Mouse (Mus musculus) embryonic fibroblast, embryonic 13.5 days (primary cell): ENCODE data around the gene Ablim2. TPM values are rescaled to one million over a fixed set of nuclear protein-coding genes. Genes with fewer than 3 reads are reported as not detected.

Source experiments
- H3K27ac ChIP-seq: 2 replicates; pipeline ENCODE4 v1.5.1; 2012; ENCODE audit warnings: low read length, control low read depth, inconsistent platforms; ENCODE audit not compliant: insufficient read depth
- H3K4me1 ChIP-seq: 2 replicates; pipeline ENCODE4 v1.6.1; 2011; ENCODE audit warnings: low read length; ENCODE audit not compliant: control insufficient read depth, insufficient read depth
- H3K4me3 ChIP-seq: 2 replicates; pipeline ENCODE4 v1.5.1; 2011; ENCODE audit warnings: mild to moderate bottlenecking, control low read depth, low read length; ENCODE audit not compliant: insufficient read depth
- CTCF ChIP-seq: IDR thresholded peaks from 2 replicates; pipeline ENCODE4 v1.5.1; 2011; ENCODE audit warnings: mild to moderate bottlenecking, control low read depth, low read length, moderate library complexity, borderline replicate concordance; ENCODE audit not compliant: insufficient read depth
- POLR2A ChIP-seq: IDR thresholded peaks from 2 replicates; pipeline ENCODE4 v1.6.1; 2011; ENCODE audit warnings: low read depth, mild to moderate bottlenecking, control low read depth, low read length, moderate library complexity
- polyA plus RNA-seq: library from polyadenylated mRNA; stranded (reverse); fragments of >200 nt; gene quantifications from 2 replicates; pipeline ENCODE4 v1.2.4, GENCODE M21; 2011; ENCODE audit warnings: low read depth; ENCODE audit not compliant: missing spikeins, insufficient read length

Gene Ablim2
- polyA plus RNA-seq, 1 experiment: not detected

DNA sequence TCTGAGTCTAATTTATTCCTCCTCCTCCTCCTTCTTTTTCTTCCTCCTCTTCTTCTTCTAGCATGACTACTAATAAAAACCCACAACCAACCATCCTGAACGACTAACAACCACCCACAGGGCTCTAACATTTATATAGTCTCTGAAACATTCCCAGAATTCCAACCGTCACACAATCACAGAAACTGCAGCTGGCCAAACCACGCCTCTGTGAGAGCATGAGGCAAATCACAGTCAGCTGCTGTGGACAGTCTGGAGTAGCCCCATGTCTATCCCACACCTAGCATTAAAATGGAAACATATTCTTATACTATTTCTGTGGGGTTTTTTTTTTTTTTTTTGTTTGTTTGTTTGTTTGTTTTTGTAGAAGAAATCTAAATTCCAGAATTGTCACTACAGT, 8.3 kb upstream of the Ablim2 start:
- H3K4me3 ChIP-seq: no peak overlapping the region
- no peak for TF ChIP-seq POLR2A
- no peak for TF ChIP-seq CTCF
- H3K4me1 ChIP-seq: no peaks in the 10 kb centered on the region
- no peak overlapping the region for H3K27ac ChIP-seq

- no peak overlapping the region for H3K4me3 ChIP-seq
- H3K4me1 ChIP-seq: no peaks in the 10 kb centered on the region
- H3K27ac ChIP-seq: no peak overlapping the region
- TF ChIP-seq CTCF (no peak), POLR2A (no peak)
Observed at GRCm38 (mm10) chr5:35750026-35750425, 7.7 kb upstream of the Ablim2 start.

DNA sequence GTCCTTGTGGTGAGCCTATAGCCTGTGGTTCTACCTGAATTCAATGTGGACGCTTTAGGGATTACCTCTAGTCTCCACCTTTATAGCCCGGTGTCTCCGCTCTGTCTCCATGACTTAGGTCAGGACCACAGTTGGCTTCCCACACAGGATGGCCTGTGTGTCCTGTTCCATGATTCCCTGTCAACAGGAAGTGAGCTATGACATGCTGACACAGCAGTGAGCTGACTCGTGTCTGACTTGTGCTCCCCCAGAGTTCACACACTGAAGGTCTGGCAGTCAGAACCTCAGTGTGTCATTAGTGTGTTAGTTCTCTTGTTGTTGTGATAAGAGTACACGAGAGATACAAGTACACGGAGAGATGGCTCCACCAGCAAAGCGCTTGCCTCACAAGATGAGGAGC, 6.7 kb upstream of the Ablim2 start:
- H3K27ac ChIP-seq: no peak overlapping the region
- no peak overlapping the region for H3K4me3 ChIP-seq
- no peaks in the 10 kb centered on the region for H3K4me1 ChIP-seq
- TF ChIP-seq POLR2A (no peak), CTCF (no peak)

- H3K4me3 ChIP-seq: no peak overlapping the region
Observed at GRCm38 (mm10) chr5:35755131-35755733, 2.4 kb upstream of the Ablim2 start.

DNA sequence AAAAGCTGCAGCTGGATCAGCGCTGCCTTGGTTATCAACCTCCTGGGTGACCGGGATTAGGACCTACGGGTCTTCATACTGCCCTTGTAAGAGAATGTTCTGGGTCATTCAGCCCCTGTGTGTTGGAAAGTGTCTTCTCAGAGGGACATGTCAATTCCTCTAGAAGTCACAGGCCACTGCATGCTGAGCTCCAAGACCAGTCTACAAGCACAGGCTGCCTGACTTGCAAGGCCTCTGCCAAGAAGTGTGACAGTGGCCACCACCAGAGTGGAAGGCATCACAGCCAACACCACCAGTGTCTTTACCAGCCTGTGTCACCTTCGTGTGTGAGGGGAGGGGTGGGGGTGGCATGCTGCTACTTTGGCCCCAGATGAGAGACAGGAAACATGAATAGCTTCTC, 1.7 kb upstream of the Ablim2 start:
- H3K4me3 ChIP-seq: no peak overlapping the region
- TF ChIP-seq CTCF: no peak
- no peak for TF ChIP-seq POLR2A

More at GRCm38 (mm10) chr5:35755131-35755733, 2.4 kb upstream of the Ablim2 start:
- peak; percentile 59; the same call in 1 of the 2 replicates for TF ChIP-seq CTCF
- no peak for TF ChIP-seq POLR2A
- Histone ChIP-seq H3K27ac (no peak overlapping the region), H3K4me1 (no peaks in the 10 kb centered on the region)

DNA sequence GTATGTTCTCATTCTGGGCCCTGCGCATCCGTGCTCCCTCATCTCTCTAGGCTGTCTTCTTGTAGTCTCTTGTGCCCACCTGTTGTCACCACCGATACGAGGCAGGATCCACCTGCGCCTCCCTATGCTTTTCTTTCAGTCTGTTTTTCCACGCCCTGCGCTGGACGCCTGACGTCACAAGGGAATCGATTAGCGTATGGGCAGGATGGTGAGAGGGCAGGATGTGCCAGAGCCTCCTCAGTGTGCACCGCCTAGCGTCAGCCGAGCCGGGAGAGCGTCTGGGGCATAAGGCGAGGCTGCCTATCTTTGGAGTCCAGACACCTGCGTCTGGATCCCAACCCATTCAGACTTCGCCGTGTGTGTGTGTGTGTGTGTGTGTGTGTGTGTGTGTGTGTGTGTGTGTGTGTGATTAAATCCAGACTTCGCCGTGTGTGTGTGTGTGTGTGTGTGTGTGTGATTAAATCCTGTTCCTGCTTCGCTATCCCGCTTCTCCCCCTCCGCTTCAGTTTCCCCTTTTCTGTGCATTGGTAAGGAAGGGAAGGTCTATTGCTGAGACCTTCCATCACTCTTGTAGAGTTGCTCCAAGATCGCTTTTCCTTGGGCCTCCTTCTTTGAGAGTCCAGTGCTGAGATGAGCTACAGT, 562 bp upstream of the Ablim2 start:
- TF ChIP-seq CTCF: no peak
- no peak for TF ChIP-seq POLR2A
- peak overlapping the region; percentile 28 for H3K4me3 ChIP-seq

More for the DNA sequence above, 1.7 kb upstream of the Ablim2 start:
- H3K27ac ChIP-seq: no peak overlapping the region
- H3K4me1 ChIP-seq: no peaks in the 10 kb centered on the region

DNA sequence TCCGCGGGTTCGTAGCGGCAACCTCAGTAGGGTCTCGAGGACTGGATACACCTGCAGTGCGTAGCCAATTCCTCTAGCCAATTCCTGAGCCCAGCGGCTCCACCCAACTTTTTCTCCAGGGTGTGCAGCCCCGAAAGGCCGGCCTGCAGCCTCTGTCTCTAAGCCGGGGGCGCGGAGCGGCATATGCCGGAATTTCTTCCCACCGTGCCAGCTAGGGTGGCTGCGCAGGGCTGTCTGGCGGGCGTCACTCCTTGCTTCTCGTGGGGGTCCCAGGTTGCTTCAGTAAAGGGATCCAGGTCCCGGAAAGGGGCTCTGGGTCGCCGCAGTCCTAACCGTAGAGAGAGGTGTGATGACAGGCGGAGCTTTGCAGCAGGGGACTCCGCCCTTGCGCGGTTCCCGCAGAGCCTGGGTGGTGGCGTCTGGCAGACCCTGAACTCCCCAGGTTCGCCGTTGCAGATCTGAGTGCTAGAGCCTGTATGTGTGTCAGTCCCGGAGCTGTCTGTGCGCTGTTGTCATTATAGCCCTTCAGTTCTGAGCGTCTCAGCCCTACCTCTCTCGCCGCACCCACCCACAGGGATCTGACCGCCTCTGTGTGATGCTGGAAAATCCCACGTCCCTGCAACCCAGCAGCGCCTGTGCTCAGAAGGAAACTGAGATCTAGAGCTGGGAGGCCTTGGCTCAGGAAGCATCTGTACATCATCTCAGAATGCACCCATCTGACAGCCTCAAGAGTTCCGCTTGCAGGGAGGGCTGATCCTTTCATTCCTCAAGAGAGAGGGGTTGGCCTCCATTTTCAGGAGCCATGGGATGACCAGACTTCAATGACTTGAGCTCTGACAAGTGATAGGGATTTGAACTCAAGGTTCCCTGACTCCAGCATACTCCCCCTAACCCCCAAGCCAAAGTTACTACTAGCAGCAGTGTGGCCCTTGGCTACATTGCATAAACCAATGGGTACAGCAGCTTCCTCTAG, 687 bp downstream of the Ablim2 start:
- Histone ChIP-seq H3K27ac (no peak overlapping the region), H3K4me3 (peak overlapping the region; percentile 50), H3K4me1 (no peaks in the 10 kb centered on the region)
- TF ChIP-seq POLR2A (no peak), CTCF (no peak)

More for the DNA sequence above, 562 bp upstream of the Ablim2 start:
- H3K27ac ChIP-seq: no peak overlapping the region
- H3K4me1 ChIP-seq: no peaks in the 10 kb centered on the region

- Histone ChIP-seq H3K4me3 (no peak overlapping the region), H3K4me1 (no peaks in the 10 kb centered on the region), H3K27ac (no peak overlapping the region)
- TF ChIP-seq POLR2A: no peak
- no peak for TF ChIP-seq CTCF
Observed at GRCm38 (mm10) chr5:35761323-35761722, 3.6 kb downstream of the Ablim2 start.

- Histone ChIP-seq H3K4me1 (no peaks in the 10 kb centered on the region), H3K27ac (no peak overlapping the region), H3K4me3 (no peak overlapping the region)
- no peak for TF ChIP-seq POLR2A
- TF ChIP-seq CTCF: no peak
Observed at GRCm38 (mm10) chr5:35762388-35762787, 4.7 kb downstream of the Ablim2 start.

- no peak overlapping the region for H3K27ac ChIP-seq
- no peak for TF ChIP-seq CTCF
- no peak for TF ChIP-seq POLR2A
- H3K4me3 ChIP-seq: no peak overlapping the region
- H3K4me1 ChIP-seq: no peaks in the 10 kb centered on the region
Observed at GRCm38 (mm10) chr5:35762850-35763249, 5.2 kb downstream of the Ablim2 start.
